Mouse (Mus musculus) 3134 (cell line): ENCODE measurements around the gene Snx21.

Experiments used
- DNase-seq: peaks from one replicate; pipeline ENCODE4 v3.0.0-alpha.2; 2011; ENCODE audit warnings: low spot score; ENCODE audit not compliant: insufficient read length; ENCODE audit errors: extremely low read depth

Snx21 gene

GRCm38 (mm10) chr2:164792400-164793190, 7.0 kb downstream of the Snx21 start:
- no peak for DNase-seq

- DNase-seq, result no peak
These were observed 7.6 kb downstream of the Snx21 start for GRCm38 (mm10) chr2:164793236-164793635.

DNA sequence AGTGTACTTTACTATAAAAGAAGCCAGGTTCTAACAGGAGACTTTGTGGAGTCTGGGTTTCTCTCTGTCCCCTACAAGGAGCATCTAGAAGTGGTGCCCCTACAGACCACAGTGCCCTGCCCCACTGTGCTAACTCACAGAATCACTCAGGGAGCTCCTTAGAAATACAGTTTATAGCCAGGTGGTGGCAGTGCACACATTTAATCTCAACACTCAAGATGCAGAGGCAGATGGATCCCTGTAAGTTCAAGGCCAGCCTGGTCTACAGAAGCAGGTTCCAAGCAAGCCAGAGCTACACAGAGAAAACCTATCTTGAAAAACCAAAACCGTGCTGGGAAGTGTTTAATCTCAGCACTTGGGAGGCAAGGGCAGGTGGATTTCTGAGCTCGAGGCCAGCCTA, 8.1 kb downstream of the Snx21 start:
- no peak for DNase-seq

- peak; percentile 60 for DNase-seq
These were observed 8.7 kb downstream of the Snx21 start for GRCm38 (mm10) chr2:164794293-164794692.

DNA sequence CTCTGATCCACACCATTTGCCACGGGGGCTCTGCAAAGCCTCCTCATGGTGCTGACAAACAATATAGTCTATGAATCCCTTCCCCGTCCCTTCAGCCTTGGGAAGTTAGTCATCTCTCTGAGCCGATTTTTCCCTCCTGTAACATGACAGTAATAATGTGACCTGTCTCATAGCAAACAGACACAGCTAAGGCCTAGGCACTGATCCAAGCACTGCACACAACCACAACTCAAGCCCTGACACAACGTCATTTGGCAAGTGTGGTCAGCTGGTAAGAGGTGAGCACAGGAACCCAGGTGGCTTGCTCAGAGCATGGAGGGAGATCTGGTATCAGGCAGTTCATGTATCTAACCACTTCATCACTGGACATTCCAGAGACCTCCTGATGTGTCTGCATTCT, 10.2 kb downstream of the Snx21 start:
- no peak for DNase-seq

DNA sequence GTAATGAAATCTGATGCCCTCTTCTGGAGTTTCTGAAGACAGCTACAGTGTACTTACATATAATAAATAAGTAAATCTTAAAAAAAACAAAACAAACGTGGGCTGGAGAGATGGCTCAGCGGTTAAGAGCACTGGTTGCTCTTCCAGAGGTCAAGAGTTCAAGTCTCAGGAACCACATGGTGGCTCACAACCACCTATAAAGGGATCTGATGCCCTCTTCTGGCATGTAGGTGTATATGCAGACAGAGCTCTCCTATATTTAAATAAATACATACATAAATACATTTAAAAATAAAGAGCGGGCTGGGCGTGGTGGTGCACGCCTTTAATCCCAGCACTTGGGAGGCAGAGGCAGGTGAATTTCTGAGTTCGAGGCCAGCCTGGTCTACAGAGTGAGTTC, 12.9 kb downstream of the Snx21 start:
- peak; percentile 46 for DNase-seq

DNA sequence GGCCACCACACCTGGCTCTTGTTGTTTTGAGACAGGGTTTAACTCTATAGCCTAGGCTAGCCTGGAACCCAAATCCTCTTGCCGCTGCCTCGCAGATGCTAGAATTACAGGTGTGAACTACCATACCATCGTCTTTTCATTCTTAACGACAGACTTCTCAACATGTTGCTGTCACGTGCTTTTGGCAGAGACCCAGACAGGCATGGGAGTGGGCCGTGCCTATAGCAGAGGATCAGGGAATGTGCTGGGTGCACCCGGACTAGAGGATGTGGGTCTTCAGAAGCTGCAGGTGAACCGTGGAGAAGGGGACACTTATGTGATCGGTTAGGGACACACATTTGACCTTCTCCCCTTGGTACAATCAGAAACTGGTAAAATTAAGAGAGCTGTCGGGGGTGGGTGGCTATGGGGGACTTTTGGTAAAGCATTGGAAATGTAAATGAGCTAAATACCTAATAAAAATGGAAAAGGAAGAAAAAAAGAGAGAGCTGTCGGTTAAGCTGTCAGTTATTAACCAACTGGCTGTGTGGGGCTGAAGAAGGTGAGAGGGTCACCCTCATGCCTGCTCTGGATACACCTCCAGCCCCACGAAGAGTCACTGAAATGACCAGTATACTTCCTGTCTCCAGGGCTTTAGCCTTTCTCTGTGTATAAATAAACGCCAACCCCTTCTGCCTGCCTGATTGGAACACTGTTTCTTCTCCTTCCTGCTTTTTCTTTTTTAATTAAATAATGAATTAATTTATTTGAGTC, 14.8 kb downstream of the Snx21 start:
- DNase-seq, result no peak

GRCm38 (mm10) chr2:164803201-164803920, 17.7 kb downstream of the Snx21 start:
- no peak for DNase-seq

DNA sequence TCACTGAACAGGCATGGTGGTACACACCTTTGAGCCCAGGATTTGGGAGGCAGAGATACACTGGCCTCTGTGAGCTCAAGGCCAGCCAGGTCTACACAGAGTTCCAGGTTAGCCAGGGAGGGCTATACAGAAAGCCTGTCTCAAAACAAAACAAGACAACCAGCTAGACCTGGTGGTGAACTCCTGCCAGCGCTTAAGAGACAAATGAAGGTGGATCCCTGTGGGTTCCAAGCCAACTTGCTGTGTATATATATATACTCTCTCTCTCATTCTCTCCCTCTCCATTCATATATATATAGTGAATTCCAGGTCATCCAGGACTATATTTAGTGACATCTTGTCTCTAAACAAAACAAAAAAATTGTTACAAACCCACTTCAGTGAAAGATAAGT, 18.3 kb downstream of the Snx21 start:
- no peak for DNase-seq

GRCm38 (mm10) chr2:164804533-164805331, 19.1 kb downstream of the Snx21 start, which contains the start of the genes Acot8 and Zswim3:
Acot8 (minus strand) TSS chr2:164804882.
Zswim3 (plus strand) TSS chr2:164805098.
- peak; percentile 94 for DNase-seq

DNA sequence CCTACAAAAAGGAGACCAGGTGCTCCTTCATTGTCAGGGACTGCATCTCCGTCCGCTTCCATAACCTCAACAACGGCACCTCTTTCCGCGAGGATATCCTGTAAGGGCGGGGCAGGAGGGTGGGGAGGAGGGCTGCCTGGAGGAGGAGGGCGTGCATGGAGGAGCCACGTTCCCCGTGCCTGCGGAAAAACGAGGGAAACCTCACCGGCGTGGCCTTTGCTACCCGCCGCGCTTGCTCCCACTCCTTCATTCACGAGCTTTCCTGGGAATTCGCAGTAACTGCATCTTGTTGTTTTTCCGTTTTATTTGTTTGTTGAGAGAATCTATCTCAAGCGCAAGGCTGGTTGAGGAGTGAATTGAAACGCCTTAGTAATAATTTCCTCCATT, 19.7 kb downstream of the Snx21 start:
- DNase-seq, result no peak

DNA sequence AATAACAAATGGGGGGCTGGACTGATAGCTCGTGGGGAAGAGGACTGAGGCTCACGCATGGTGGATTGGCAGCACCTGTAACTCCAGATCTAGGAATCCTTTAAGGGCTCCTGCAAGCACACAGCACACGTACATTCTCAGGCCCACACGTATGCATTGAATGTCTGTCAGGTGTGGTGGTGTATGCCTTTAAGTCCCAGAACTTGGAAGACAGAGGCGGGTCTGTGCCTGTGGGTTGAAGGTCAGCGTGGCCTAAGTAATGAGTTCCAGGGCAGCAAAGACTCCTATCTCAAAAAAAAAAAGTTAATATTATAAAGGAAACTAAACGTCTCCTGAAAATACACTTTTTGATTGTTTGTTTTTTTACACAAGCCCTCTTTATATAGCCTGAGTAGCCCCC, 21.0 kb downstream of the Snx21 start:
- DNase-seq, result no peak

DNA sequence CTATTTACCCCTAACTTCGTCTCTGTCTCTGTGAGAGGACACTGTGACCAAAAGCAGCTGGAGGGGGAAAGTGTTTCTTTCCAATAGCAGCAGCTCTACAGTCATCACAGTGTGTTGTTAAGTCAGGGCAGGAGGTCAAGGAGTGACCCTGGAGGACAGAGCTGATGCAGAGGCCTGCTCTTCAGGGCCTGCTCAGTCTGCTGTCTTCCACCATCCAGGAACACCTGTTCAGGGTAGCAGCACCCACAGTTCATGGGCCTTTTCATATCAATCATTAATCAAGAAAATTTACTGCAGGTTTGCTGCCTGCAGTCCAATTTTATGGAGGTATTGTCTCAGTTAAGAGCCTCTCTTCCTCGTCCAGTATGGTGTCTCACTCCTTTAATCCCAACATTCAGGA, 27.9 kb downstream of the Snx21 start:
- no peak for DNase-seq

GRCm38 (mm10) chr2:164815348-164815747, 29.7 kb downstream of the Snx21 start:
- DNase-seq, result no peak

GRCm38 (mm10) chr2:164815821-164816220, 30.2 kb downstream of the Snx21 start:
- no peak for DNase-seq

GRCm38 (mm10) chr2:164817206-164817605, 31.6 kb downstream of the Snx21 start:
- DNase-seq, result no peak

DNA sequence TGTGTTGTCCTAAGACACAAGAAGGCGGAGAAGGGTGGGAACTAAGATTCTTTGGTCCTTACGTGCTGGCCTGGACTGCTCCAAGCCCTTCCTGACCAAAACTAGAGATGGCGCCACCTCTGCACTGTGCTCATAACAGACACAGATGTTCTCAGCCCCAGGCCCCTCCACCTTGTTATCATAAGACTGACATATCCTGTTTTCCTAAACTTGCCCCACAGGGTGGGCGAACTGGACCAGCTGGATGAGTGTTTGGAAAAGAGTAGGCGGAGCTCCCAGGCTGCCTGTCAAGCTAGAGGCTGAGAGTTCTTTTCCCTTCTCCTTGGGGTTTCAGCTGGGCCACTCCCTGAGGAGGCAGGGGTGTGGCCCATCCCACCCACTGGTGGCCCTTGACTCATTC, 32.1 kb downstream of the Snx21 start:
- DNase-seq, result no peak

GRCm38 (mm10) chr2:164821060-164821459, 35.4 kb downstream of the Snx21 start:
- DNase-seq, result no peak

- peak; percentile 96 for DNase-seq
These were observed 37.1 kb downstream of the Snx21 start, which contains the start of gene Zswim1 for GRCm38 (mm10) chr2:164822636-164823165. Zswim1 (plus strand) TSS chr2:164822686.

DNA sequence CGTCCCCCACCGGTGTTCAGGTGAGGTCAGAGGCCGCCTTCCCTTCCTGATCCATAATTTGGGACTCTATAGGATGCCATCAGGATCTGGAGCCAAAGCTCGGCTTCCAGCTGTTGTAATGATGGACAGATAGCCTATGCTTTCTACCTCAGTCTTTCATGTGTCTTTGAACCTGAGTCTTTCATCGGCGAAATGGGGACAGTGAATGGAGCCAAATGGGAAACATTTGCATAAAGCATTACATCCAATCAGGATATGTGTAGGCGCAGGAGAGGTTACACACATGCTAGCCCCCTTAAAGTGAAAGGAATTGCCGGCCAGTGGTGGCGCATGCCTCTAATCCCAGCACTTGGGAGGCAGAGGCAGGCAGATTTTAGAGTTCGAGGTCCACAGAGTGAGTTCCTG, 37.6 kb downstream of the Snx21 start:
- DNase-seq, result no peak
